Mouse (Mus musculus): ENCODE data around the gene Mlc1. TPM values are rescaled to one million over a fixed set of nuclear protein-coding genes. Genes with fewer than 3 reads are reported as not detected.
A peak's percentile ranks its signal among the peaks of the same experiment; 100 is the strongest.

The Mlc1 gene
- polyA plus RNA-seq, 1 experiment from 2014 or later, result not detected

DNA sequence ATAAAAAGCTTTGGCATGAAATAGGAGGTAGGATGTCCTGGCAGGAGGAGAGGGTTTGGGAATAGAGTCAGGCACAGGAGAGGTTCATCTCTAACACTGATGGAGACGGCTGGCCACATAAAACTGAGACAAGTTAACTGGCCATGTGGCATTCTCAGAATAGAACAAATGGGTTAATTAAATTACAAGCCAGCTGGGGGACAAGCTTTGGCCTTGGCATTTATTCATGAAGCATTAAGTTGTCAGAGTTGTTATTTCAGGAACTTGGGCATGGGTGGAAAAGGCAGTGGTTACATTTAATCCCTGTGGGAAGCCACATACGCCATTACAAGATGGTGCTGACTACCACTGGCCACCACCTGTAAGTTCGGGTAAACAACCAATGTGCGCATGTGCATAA lies 27.6 kb downstream of the Mlc1 start:
- Histone ChIP-seq H3K4me3 (ENCODE audit: low read length) (no peak overlapping the region), H3K4me1 (ENCODE audit: control insufficient read depth, insufficient read depth, low read length) (no peaks in the 10 kb centered on the region), H3K27ac (ENCODE audit: low read depth, low read length) (no peak overlapping the region), H3K9me3 (ENCODE audit: control insufficient read depth, low read length) (no peaks in the 10 kb centered on the region), H3K9ac (ENCODE audit: low read depth, low read length) (no peak overlapping the region), H3K27me3 (ENCODE audit: control insufficient read depth, insufficient read depth, low read length) (peaks cover 10% of the 10 kb centered on the region; the same call in 1 of the 2 replicates), H3K36me3 (ENCODE audit: control insufficient read depth, insufficient read depth, low read length) (no peaks in the 10 kb centered on the region), H3K4me2 (replicated peaks; ENCODE audit: low read depth, low read length) (no peak overlapping the region)
- WGBS, result 71% methylated on average over 4 of the region's 4 CpGs
- no peak for ATAC-seq (ENCODE audit: low FRiP score, low TSS enrichment)

- no peak for ATAC-seq (ENCODE audit: low FRiP score, low TSS enrichment)
- H3K4me2 ChIP-seq (replicated peaks; ENCODE audit: low read depth, low read length), result no peak overlapping the region
- H3K9ac ChIP-seq (ENCODE audit: low read depth, low read length), result no peak overlapping the region
- H3K27ac ChIP-seq (ENCODE audit: low read depth, low read length), result no peak overlapping the region
- no peaks in the 10 kb centered on the region for H3K4me1 ChIP-seq (ENCODE audit: control insufficient read depth, insufficient read depth, low read length)
- 48% methylated on average over 6 of the region's 6 CpGs for WGBS
- no peaks in the 10 kb centered on the region for H3K27me3 ChIP-seq (ENCODE audit: control insufficient read depth, insufficient read depth, low read length)
- H3K36me3 ChIP-seq (ENCODE audit: control insufficient read depth, insufficient read depth, low read length), result no peaks in the 10 kb centered on the region
- no peak overlapping the region for H3K4me3 ChIP-seq (ENCODE audit: low read length)
- H3K9me3 ChIP-seq (ENCODE audit: control insufficient read depth, low read length), result no peaks in the 10 kb centered on the region
Observed at GRCm38 (mm10) chr15:88946851-88947250, 32.0 kb downstream of the Mlc1 start.

DNA sequence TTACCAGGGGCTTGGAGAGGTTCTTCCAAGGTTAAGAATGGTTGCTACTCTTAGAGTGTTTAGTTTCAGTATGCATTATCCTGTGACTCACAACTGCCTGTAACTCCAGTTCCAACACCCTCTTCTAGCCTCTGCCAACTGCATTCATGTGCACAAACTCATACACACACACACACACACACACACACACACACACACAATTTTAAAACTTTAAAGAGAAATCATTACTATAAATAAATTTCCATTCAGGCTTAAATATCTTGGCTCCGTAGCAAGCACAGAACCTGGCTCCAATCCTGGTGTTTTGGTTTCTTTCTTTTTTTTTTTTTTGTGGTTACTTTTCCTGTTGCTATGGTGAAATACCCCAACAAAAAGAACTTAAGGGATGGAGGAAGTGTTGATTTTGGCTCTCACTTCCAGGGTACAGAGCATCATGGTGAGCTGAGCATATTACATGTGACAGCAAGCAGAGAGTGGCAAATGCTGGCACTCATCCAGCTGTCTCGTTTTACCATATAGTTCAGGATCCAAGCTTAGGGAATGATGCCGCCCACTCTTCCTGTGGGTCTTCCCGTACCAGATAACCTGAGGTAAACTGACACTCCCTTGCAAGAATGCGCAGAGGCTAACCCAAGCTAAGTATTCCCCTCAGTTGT lies 34.8 kb downstream of the Mlc1 start:
- H3K9ac ChIP-seq (ENCODE audit: low read depth, low read length), result no peak overlapping the region
- no peak overlapping the region for H3K4me2 ChIP-seq (replicated peaks; ENCODE audit: low read depth, low read length)
- WGBS, result 86% methylated on average over 5 of the region's 5 CpGs
- H3K9me3 ChIP-seq (ENCODE audit: control insufficient read depth, low read length), result no peaks in the 10 kb centered on the region
- no peaks in the 10 kb centered on the region for H3K36me3 ChIP-seq (ENCODE audit: control insufficient read depth, insufficient read depth, low read length)
- no peak for ATAC-seq (ENCODE audit: low FRiP score, low TSS enrichment)
- no peaks in the 10 kb centered on the region for H3K27me3 ChIP-seq (ENCODE audit: control insufficient read depth, insufficient read depth, low read length)
- H3K4me1 ChIP-seq (ENCODE audit: control insufficient read depth, insufficient read depth, low read length), result no peaks in the 10 kb centered on the region
- no peak overlapping the region for H3K4me3 ChIP-seq (ENCODE audit: low read length)
- no peak overlapping the region for H3K27ac ChIP-seq (ENCODE audit: low read depth, low read length)

DNA sequence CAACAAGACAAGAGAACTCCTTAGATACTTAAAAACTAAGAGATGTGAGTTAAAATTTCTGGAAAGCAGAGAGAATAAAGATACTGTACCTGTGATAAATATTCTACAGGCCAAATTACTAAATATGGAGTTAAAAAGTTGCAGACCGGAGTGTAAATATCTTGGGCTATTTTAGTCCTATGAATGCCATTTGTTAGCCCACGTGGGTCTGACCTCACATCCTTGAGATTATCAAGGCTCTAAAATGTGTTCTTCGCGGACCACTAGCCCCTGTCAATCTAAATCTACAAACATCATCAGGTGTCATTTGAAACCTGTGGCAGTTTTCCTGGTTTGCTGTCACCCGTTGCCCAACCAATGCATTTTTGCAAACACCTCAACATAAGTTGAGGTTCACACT lies 36.0 kb downstream of the Mlc1 start:
- Histone ChIP-seq H3K9me3 (ENCODE audit: control insufficient read depth, low read length) (no peaks in the 10 kb centered on the region), H3K36me3 (ENCODE audit: control insufficient read depth, insufficient read depth, low read length) (no peaks in the 10 kb centered on the region), H3K4me2 (replicated peaks; ENCODE audit: low read depth, low read length) (no peak overlapping the region), H3K27ac (ENCODE audit: low read depth, low read length) (no peak overlapping the region), H3K27me3 (ENCODE audit: control insufficient read depth, insufficient read depth, low read length) (no peaks in the 10 kb centered on the region), H3K4me3 (ENCODE audit: low read length) (no peak overlapping the region), H3K9ac (ENCODE audit: low read depth, low read length) (no peak overlapping the region), H3K4me1 (ENCODE audit: control insufficient read depth, insufficient read depth, low read length) (no peaks in the 10 kb centered on the region)
- 75% methylated on average over 5 of the region's 5 CpGs for WGBS
- ATAC-seq (ENCODE audit: low FRiP score, low TSS enrichment), result no peak

DNA sequence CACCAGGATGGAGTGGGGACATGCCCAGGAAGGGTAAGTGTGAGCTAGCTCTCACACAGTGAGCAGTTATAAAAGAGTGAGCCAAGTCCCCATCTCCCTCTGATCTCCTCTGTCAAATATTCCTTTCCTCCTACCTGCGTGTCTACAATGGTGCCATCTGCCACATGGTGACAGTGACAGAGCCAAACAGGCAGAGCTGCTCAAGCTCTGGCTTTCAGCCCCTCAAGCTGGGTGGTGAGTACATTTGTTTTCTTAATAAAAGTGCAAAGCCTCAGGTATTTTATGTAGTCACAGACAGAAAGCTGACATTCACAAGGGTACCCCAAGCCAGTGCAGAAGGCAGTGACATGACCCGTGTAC lies 41.5 kb downstream of the Mlc1 start:
- Histone ChIP-seq H3K9ac (ENCODE audit: low read depth, low read length) (no peak overlapping the region), H3K27me3 (ENCODE audit: control insufficient read depth, insufficient read depth, low read length) (no peaks in the 10 kb centered on the region), H3K9me3 (ENCODE audit: control insufficient read depth, low read length) (no peaks in the 10 kb centered on the region), H3K36me3 (ENCODE audit: control insufficient read depth, insufficient read depth, low read length) (no peaks in the 10 kb centered on the region), H3K4me3 (ENCODE audit: low read length) (no peak overlapping the region), H3K27ac (ENCODE audit: low read depth, low read length) (no peak overlapping the region), H3K4me1 (ENCODE audit: control insufficient read depth, insufficient read depth, low read length) (no peaks in the 10 kb centered on the region), H3K4me2 (replicated peaks; ENCODE audit: low read depth, low read length) (no peak overlapping the region)
- ATAC-seq (ENCODE audit: low FRiP score, low TSS enrichment), result no peak
- 66% methylated on average over 2 of the region's 2 CpGs for WGBS

DNA sequence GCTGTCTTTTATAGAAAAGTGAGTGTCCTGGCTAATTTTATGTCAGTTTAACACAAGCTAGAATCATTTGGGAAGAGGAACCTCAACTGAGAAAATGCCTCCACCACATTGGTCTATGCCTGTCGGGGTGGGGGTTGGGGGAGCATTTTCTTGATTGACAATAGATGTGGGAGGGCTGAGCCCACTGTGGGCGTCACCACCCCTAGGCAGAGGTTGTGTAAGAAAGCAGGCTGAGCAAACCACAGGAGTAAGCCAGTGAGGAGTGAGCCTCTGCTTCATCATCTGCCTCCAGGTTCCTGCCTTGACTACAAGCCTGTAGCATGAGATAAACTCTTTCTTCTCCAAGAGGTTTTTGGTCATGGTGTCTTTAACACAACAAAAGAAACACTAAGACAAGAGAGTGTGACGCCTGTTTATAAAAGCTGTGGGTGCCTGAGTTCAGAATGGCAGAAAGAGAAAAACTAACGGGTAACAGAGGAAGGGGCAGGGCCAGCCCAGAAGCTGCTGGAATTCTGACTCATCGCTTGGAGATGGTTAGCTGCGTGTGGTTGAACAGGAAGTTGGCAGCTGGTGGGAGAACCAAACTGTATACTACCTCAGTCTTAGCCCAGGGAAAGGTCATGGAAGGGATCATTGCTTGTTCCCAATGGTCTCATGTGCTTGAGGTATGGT lies 42.1 kb downstream of the Mlc1 start:
- H3K9ac ChIP-seq (ENCODE audit: low read depth, low read length), result no peak overlapping the region
- 71% methylated on average over 6 of the region's 6 CpGs for WGBS
- H3K27me3 ChIP-seq (ENCODE audit: control insufficient read depth, insufficient read depth, low read length), result no peaks in the 10 kb centered on the region
- H3K36me3 ChIP-seq (ENCODE audit: control insufficient read depth, insufficient read depth, low read length), result no peaks in the 10 kb centered on the region
- no peak for ATAC-seq (ENCODE audit: low FRiP score, low TSS enrichment)
- no peaks in the 10 kb centered on the region for H3K4me1 ChIP-seq (ENCODE audit: control insufficient read depth, insufficient read depth, low read length)
- no peak overlapping the region for H3K27ac ChIP-seq (ENCODE audit: low read depth, low read length)
- H3K9me3 ChIP-seq (ENCODE audit: control insufficient read depth, low read length), result no peaks in the 10 kb centered on the region
- H3K4me2 ChIP-seq (replicated peaks; ENCODE audit: low read depth, low read length), result no peak overlapping the region
- H3K4me3 ChIP-seq (ENCODE audit: low read length), result no peak overlapping the region

- Histone ChIP-seq H3K4me3 (ENCODE audit: low read length) (no peak overlapping the region), H3K27ac (ENCODE audit: low read depth, low read length) (no peak overlapping the region), H3K9me3 (ENCODE audit: control insufficient read depth, low read length) (no peaks in the 10 kb centered on the region), H3K9ac (ENCODE audit: low read depth, low read length) (no peak overlapping the region), H3K36me3 (ENCODE audit: control insufficient read depth, insufficient read depth, low read length) (no peaks in the 10 kb centered on the region), H3K4me1 (ENCODE audit: control insufficient read depth, insufficient read depth, low read length) (no peaks in the 10 kb centered on the region), H3K27me3 (ENCODE audit: control insufficient read depth, insufficient read depth, low read length) (no peaks in the 10 kb centered on the region), H3K4me2 (replicated peaks; ENCODE audit: low read depth, low read length) (no peak overlapping the region)
- WGBS, result 53% methylated on average over 7 of the region's 7 CpGs
- no peak for ATAC-seq (ENCODE audit: low FRiP score, low TSS enrichment)
Observed at GRCm38 (mm10) chr15:88934141-88934540, 44.7 kb downstream of the Mlc1 start.

GRCm38 (mm10) chr15:88932667-88933066 lies 46.1 kb downstream of the Mlc1 start:
- Histone ChIP-seq H3K27ac (ENCODE audit: low read depth, low read length) (no peak overlapping the region), H3K4me3 (ENCODE audit: low read length) (no peak overlapping the region), H3K9ac (ENCODE audit: low read depth, low read length) (no peak overlapping the region), H3K27me3 (ENCODE audit: control insufficient read depth, insufficient read depth, low read length) (no peaks in the 10 kb centered on the region), H3K9me3 (ENCODE audit: control insufficient read depth, low read length) (no peaks in the 10 kb centered on the region), H3K4me1 (ENCODE audit: control insufficient read depth, insufficient read depth, low read length) (no peaks in the 10 kb centered on the region), H3K4me2 (replicated peaks; ENCODE audit: low read depth, low read length) (no peak overlapping the region), H3K36me3 (ENCODE audit: control insufficient read depth, insufficient read depth, low read length) (no peaks in the 10 kb centered on the region)
- no peak for ATAC-seq (ENCODE audit: low FRiP score, low TSS enrichment)
- WGBS, result 77% methylated on average over 10 of the region's 10 CpGs

- WGBS, result 54% methylated on average over 6 of the region's 6 CpGs
- no peak overlapping the region for H3K4me2 ChIP-seq (replicated peaks; ENCODE audit: low read depth, low read length)
- no peaks in the 10 kb centered on the region for H3K36me3 ChIP-seq (ENCODE audit: control insufficient read depth, insufficient read depth, low read length)
- 0 out of 2 replicates have a peak, but pooled peaks have one; percentile 8 for ATAC-seq (ENCODE audit: low FRiP score, low TSS enrichment)
- H3K27me3 ChIP-seq (ENCODE audit: control insufficient read depth, insufficient read depth, low read length), result no peaks in the 10 kb centered on the region
- no peak overlapping the region for H3K27ac ChIP-seq (ENCODE audit: low read depth, low read length)
- H3K9ac ChIP-seq (ENCODE audit: low read depth, low read length), result no peak overlapping the region
- no peaks in the 10 kb centered on the region for H3K9me3 ChIP-seq (ENCODE audit: control insufficient read depth, low read length)
- no peak overlapping the region for H3K4me3 ChIP-seq (ENCODE audit: low read length)
- no peaks in the 10 kb centered on the region for H3K4me1 ChIP-seq (ENCODE audit: control insufficient read depth, insufficient read depth, low read length)
Observed at GRCm38 (mm10) chr15:88921992-88922310, 56.9 kb downstream of the Mlc1 start.
